Mouse (Mus musculus): ENCODE data around the gene Nt5c2.

Gene Nt5c2

GRCm38 (mm10) chr19:46837290-46838079, 177.5 kb downstream of the Nt5c2 start:
- DNase-seq, result no peak

DNA sequence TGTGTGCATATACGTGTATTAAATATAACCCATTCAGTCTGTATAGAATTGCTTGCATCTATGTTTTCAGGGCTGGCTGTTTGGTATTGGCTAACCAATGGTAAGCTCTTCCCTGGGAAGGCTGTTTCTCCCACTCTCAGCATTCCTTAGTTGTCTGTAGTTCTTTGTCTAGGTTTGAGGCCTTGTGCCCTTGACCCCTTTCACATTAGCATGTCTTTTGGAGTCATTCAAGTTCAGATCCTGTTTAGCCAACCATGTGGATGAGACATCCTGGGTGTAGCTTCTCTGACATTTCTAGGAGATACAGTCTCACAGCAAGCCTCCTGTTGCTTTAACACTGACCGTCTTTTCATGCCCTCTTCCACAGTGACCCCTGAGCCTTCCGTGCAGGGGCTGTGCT, 178.9 kb downstream of the Nt5c2 start:
- DNase-seq, result no peak

GRCm38 (mm10) chr19:46835339-46835738, 179.6 kb downstream of the Nt5c2 start:
- no peak for DNase-seq

DNA sequence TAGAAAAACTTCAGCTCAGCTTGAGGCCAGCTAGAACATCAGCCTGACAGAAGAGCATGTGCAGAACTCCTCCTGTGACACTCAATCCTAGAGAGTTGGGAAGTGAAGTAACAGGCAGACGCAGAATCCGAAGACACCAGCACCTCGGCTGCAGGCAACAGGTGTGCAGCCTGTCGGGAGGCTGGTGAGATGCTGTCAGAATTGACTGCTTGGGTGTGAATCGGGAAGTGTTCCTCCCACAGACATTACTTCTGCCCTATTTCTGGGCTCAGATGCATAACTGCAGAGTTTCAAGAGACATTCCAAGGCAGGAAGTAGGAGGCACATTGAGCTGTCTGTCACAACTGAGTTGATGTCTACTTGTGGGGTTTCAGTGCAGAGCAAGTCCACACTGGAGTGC, 180.7 kb downstream of the Nt5c2 start:
- no peak for DNase-seq

Measured in retina, postnatal 1 day (tissue).